Mouse (Mus musculus): Measurements from ENCODE around the gene Rnf144b.

Gene Rnf144b

DNA sequence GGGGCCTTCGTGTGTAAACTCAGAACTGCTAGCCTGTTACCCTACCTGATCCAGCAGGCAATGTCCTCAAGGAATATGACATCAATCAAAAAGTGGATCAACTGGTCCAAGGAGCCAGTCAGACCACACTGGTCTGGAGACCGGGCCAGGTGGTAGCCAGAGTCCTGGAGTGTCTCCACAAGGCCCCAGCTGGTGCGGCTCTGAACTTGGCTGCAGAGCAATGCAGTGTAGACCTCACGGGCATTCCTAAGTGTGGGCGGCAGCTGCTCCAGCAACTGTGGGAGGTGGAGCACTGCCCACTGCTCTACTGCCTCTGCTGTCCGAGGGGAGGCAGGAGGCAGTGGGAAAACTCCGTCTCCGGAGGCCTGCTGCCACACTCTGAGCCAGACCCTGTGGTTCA is 55.7 kb downstream of the Rnf144b start:
- DNase-seq (ENCODE audit: low read depth, low spot score) = no peak

DNA sequence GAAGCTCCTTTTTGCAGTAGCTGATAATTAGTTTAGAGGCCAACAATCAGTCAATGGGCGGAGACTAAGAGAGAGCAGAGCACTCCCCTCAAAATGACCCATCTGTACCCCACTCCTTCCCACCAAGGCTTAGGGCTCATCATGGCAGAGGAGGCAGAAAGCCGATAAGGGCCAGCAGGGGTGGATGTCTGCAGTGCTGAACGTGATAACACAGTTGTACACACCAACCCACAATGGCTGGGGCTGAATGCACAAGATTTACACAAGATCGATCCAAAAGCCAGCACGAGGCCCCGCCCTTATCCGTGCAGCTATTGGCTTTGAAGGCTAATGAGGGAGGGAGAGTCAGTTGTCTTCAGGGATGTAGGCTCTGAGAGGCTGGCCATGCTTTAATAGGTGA is 58.3 kb downstream of the Rnf144b start:
- DNase-seq (ENCODE audit: low read depth, low spot score) = no peak

DNA sequence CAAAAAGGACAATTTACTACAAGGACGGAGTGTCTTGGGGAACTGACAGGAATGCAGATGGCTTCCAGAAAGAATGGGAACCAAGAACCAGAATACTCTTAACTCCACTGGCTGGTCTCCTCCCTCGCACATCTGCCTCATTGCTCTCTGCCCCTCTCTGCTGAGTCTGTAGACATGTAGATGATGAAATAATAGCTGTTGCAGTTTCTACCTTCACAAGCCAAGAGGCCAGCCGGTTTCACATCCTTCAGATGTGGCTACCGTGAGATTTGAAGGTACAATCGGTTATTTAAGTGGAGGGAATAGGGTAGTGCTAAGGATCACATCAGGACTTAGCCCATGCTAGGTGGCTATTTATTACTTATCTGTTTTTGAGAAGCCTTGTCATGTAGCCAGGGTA is 59.9 kb downstream of the Rnf144b start:
- no peak for DNase-seq (ENCODE audit: low read depth, low spot score)

DNA sequence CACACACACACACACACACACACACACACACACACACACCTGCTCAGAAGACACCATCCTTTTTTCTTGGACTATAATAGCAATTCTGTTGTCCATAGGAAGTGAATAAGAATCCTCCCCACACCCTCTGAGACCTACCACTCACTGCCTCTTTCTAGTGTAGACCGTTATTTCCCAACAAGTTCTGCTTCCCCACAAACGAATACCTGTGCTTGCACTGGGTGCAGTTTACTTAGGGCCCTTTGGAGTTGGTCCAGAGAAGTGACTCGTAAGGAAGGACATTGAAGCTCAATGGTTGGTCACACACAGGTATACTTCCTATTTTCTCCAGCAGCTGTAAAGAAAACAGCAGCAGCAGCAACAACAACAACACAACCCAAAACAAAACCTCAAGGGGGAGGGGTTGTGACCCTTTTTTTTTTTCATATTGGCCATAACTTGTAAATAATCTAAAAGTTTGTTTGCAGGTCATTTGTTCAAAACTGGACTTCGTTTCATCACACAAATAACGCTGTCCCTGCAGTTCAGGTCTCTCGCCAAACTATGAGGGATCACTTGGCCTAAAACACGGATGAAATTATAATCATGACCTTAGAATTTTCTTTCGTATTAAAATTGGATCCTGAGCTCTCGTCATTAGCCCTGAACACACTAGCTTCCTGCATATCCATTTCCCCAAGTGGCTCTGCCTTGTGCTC is 60.7 kb downstream of the Rnf144b start:
- no peak for DNase-seq (ENCODE audit: low read depth, low spot score)

DNA sequence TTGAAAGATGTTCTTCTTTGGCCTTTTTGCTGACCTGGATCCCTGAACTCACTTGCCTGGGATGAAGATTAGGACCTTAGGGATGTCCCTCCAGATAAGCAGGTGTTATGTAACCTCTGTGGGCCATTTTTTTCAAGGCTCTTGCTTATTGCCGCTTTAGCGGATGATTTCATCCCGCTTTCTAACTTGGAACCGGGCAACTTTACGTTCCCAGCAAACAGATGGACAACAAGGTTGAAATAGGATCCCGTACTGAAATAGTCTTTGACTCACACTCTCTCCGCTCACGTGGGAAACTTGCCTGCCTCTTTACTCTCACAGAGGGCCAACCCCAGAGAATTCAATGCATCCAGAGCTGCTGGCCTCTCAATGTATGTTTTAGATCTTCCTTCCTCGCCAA is 61.3 kb downstream of the Rnf144b start:
- DNase-seq (ENCODE audit: low read depth, low spot score) = peak; percentile 71

DNA sequence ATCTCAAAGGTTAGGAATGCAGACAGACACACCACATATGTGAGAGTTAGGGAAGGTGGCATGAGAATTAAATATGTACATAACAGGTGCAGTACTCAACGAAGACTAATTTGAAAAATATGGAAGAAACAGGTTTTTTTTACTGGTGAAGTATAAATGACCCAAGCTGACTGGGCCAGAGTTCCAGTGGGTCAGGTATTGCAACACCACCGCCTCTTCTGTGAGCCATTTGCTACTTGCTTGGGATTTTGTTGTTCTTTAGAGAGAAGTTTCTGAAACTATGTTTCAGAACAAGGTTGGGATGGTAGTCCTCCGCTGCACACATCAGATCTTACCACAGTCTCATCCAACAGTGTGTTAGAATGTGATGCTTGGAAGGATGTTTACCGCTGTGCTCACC is 65.4 kb downstream of the Rnf144b start:
- DNase-seq (ENCODE audit: low read depth, low spot score) = no peak

DNA sequence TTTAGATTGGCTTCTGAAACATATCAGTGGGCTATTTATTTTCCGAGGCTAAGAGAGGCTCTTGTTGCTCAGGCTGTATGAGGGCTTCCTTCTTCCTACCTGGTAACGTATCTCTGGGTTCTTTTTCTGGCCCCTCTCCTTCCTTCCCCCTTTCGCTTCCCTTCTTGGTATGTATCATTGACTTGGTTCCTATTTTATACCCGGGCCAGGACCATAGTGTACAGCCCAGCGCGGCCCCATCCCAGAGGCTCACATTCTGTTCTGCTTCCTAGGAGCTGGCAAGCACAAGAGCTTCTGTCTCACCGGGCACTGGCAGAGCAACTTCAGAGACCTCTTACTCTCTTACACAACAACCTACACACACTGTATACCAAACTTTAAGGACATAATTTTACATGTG is 67.5 kb downstream of the Rnf144b start:
- DNase-seq (ENCODE audit: low read depth, low spot score) = peak; percentile 35

DNA sequence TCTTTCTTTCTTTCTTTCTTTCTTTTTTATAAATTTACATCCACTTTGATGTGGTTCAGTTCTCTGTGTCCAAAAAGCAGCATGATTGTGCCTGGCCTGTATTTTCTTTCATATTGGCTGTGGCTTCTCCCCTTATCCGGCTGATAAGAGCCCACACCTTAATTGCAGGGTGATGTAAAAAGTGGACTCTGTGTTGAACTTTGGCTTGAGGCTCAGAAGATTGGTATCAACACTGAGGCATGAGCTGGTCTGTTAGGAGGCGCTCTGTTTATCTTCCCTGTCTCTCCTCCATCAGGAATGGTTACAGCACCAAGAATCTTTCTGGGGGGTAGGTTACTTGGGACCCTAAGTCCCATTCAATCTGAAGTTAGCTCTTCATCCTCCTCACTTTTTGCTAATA is 69.7 kb downstream of the Rnf144b start:
- DNase-seq (ENCODE audit: low read depth, low spot score) = no peak

DNA sequence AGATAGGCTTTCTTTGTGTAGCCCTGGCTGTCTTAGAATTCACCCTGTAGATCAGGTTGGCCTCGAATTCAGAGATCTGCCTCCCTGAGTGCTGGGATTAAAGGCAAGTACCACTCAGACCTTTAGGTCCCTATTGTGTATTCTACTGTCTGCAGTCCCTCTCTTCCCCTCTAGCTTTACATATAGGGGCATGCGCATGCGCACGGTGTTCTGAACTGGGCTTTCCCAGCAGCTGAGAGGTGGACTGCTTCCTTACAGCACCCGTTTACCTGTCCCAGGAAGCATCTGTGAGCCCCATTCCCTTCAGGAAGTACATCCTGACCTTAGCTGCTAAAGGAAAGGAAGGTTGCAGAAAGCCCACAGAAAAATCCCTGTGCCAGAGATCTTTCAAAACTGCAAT is 70.3 kb downstream of the Rnf144b start:
- DNase-seq (ENCODE audit: low read depth, low spot score) = no peak

DNA sequence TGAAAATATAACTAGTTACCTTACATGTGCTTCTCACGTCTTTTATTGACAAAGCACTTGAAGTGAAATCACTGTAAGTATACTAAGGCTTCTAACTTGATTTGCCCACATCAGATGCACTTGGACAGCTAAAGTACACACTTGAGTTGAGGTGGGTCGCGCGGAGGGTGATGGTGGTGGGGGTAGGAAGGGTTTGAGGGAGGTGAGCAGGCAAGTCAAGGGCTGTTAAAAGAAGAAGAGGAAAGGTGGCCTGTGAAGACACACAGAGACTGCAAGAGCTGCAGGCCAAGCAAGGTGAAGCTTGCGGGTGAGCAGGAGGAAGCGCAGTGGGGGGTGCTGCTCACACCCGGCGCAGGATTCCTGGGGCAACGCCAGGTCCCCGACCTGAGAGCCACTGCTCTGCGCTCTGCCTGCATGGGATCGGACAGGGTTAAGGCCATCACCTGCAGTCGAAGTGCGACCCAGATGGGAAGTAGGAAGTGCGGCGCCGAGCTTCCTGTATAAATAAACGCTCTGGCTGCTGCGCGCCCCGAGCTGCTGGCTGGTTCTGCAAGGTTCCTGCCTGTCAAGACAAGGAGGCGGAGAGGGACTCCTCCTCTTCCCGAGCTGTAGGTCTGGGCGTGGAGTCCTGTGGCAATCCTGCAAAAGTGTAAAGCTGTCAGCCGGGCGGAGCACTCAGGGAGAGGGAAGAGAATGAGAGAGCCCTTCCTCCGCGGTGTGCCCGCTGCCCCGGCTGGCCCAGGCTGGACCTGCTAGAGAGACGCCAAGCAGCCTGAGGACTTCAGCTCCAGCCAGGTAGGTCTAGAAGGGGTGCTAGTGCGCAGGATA is 71.1 kb downstream of the Rnf144b start:
- peak; percentile 58 for DNase-seq (ENCODE audit: low read depth, low spot score)

DNA sequence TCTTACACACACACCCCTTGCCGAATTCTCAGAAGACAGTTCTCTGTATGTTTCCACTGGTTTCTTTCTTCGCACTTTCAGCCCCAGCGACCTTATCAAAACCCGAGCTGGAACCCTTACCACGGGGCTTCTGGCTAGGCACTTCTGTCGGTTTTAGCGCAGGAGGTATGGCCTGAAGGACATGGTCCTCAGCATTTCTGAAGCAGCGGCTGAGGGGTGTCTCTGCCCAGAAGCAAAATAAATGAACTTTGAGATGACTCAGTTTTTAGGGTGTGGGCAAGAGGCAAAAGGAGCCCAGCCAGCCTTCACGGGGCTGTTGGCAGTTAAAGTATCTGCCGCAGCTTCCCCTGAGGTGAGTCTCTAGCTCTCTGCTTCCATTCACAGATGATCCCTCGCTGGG is 72.2 kb downstream of the Rnf144b start:
- no peak for DNase-seq (ENCODE audit: low read depth, low spot score)

DNA sequence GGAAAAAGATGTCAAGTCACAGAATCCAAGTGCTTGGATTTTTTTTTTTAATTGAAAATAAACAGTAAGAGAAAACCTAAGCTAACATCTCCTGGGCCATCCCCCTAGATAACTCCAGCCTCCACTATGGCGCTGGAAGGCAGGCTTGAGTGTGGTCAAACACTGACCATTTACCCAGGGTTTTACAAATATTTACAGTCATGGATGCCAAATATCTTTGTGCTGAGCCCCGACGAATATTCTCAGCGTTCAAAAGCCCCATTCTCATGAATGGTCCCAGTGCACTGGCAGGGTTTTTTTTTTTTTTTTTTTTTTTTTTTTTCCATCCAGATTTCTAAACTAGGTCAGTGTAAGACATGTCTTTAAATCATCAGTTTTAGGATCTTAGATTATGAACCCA is 73.0 kb downstream of the Rnf144b start:
- no peak for DNase-seq (ENCODE audit: low read depth, low spot score)

DNA sequence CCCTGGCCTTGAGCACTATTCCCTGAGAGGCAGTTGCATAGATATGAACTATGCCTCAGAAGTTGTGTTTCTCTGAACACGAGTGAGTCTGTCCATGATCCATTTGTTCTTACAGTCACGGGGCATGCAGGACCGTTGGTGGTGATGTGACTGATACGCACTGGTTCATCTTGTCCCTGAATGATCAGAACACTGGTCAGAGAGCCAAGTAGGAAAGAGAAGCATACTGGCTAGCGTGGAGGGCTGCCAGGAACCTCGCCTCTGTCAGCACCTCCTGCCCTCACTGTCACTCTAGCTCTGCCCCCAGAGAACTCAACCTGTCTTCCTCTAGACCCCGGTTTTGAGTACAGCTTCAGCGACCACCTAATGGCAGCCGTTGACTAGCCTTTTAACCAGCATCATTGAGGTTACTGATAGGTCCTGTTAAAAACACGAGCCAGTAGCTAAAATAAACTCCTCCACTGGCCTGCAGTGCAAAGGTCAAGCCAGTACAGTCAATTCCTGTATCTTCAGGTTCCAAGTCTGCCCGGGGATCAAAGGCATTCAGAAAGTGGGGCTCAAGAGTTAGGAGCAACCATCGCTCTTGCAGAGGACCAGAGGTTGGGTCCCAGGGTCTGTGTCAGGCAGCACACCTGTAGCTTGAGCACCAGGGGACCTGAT is 77.7 kb downstream of the Rnf144b start:
- no peak for DNase-seq (ENCODE audit: low read depth, low spot score)

DNA sequence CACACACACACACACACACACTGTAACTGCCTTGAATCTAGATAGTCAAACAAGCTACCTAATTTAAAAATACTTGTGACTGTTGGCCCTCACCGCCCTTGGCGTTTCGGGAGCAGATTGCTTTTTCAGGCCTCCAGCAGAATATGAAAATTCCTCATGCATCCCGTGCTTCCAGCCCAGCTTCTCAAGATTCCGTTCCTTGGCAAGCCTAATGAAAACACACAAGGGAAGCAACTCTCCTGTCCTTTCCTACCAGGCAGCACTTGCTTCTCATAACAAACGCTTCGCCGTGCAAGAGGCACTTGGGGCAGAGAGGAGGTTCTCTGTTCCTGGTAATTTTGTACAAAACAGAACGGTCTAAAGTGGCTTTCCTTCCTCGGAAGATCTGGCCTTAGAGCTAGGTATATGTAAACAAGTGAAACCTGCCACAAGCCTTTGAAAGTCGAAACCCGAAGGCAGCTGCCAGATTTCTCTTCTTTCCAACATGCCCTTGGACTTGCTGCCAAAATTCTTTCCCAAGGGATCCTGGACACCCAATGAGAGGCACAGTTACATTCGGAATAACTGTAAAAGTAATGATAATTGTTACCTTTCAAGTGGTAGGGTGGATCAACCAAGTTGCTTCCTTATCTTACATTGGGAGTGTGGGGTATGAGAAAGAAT is 79.6 kb downstream of the Rnf144b start:
- no peak for DNase-seq (ENCODE audit: low read depth, low spot score)

DNA sequence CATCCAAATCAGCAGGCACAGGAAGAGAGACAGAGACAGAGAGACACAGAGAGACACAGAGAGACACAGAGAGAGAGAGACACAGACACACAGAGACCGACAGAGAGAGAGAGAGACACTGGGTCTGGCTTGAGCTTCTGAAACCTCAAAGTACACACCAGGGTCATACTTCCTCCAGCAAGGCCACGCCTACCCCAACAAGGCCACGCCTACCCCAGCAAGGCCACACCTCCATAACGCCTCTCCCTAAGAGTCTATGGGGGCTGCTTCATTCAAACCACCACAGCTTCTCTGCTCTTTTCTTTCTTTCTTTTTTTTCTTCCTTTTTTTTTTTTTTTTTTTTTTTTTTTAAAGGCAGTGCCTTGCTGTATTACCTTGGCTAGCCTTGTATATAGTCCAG is 88.0 kb downstream of the Rnf144b start:
- DNase-seq (ENCODE audit: low read depth, low spot score) = no peak

DNA sequence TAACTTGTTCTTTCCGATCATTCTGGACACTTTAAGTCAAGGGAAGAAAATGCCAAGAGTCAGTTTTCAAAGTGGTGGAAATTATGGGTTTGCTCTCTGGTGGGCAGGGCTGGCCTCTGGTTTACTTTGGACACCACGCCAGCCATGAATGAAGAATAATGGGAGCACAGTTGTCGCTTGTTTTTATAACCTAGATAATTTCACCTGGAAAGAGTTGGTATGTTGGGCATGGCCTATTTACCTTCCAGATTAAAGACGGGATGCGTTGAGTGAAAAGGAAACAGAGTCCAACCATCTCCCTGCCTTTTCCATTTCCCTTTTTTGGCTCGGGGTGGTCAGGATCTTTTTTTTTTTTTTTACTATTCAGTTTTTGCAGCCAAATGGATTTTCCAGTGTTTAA is 88.5 kb downstream of the Rnf144b start:
- DNase-seq (ENCODE audit: low read depth, low spot score) = no peak

DNA sequence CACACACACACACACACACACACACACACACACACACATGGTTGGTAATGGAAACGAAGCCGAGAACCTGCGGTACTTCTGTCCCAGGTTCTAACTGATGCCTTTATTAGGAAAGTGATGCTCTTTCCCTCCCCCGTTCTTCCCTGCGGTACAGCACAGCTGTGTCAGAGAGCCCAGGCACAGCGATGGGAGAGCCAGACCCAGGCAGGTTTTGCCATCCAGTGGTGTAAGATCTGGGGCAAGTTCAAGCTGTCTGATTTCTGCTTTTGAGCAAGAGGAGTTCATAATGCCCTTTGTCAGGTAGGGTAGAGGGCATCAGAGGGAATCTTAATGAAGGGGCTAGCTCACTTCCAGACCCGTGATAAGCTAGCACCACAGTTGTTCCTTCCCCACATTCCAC is 89.1 kb downstream of the Rnf144b start:
- no peak for DNase-seq (ENCODE audit: low read depth, low spot score)

DNA sequence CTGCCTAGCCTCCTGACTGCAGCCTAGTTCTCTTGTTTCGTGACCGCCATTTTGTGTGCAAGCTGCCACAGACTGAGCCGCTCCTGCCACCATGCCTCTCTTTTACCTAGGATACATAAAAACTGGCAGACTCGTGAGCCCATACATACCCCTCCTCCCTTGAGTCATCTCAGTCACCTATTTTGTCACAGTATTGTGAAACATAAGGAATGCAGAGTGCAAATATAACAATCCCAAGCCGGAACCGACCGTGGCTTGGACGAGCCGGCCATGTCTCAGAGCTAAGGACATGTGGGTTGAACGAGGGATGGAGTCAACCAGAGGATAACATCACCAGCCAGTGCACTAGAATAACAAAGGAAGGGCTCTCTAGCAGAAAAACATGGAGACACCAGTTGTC is 91.4 kb downstream of the Rnf144b start:
- DNase-seq (ENCODE audit: low read depth, low spot score) = no peak

DNA sequence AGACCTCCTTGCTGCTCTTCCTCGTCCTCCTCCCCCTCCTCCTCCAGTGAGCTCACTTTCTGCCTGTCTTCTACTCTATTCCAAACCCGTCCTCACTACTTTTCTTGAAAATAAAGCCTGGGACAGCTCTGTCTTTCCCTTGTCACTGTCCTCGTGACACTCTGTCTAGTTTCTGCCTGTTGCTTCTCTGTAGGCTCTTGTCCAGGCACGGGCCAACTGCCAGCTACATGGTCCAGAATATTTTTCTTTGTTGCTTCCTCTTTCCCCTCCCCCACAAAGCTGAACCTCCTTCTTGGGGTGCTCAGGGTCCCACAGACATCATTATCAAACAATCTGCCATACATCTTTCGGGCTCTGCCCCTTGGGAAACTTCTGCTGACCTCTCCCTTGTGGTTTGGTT is 92.4 kb downstream of the Rnf144b start:
- no peak for DNase-seq (ENCODE audit: low read depth, low spot score)

DNA sequence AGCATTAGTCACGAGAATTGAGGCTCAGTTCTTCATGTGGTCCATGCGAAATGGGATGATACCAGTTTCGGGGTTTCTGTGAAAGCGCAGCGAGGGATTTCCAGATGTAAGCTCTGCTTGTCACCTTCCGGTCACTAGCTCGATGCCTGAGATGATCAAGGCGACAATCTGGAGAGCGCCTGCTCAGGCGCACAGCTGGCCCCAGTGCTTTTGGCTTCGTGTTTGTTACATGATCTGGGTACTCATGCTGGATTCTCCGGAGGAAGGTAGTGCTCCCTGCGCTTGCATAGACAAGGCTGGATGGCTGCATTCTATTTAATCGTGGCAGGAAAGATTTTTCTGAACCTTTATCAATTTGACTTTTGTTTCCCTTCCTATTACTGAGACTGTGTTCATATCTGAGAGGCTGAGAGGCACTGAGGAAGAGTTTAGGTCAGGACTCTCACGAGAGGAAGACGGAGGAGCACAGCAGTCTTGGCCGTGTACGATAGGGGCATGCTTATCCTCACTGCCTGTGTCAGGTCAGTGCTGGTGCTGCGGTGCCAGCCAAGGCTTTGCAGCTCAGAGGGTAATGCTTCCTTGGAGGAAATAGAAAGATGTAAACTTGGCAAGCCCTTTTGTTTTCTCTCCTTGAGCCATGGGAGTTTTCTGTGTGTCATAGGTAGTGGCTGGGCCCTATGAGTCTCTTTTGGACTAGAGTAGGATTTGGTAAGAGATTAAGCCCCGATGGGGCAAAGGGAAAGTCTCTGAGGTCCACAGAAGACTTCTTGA is 93.5 kb downstream of the Rnf144b start:
- DNase-seq (ENCODE audit: low read depth, low spot score) = no peak

DNA sequence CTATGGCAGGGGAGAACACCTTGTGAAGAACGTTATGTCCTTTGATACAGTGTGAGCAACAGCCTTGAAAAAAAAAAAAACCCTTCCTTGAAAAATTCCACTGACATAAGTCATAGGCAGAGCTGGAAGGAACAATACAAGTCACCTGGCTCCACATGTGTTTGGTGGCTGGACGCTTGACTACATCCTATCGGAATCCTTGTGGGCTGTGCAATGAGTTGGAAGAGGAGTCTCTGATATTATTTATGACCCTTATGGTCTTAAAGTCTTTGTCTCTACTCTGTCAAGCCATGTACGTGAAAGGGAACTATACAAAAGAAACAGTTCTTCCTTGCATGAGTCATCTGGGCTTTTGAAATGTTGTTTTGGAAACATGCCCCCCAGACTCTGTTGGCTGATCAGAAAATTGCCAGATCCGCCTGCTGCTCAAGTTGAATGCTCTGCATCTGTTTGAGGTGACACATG is 94.7 kb downstream of the Rnf144b start:
- no peak for DNase-seq (ENCODE audit: low read depth, low spot score)
